Mouse (Mus musculus) spleen, postnatal 14 days (tissue): ENCODE data around the gene Hist1h3f.

Experiments used
- DNase-seq, 2 experiments: peaks; one replicate each; pipeline ENCODE4 v3.0.0; 2021 to 2022; ENCODE audit warnings: low spot score in 2 of 2

Hist1h3f gene

DNA sequence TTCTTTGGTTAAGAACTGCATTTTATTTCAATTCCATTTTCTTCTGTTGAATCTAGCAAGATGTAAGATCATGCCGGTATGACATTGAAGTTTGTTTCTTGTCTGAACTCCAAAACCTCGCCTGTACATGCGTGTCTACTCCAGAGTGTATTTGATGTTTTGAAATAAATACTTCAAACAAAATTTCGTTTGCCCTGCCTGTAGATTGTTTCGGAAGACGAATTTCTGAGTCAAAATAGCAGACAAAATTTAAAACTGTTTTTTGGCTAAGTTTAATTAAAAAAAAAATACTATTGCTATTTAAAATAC lies 25.6 kb upstream of the Hist1h3f start:
- DNase-seq, result no peak

DNA sequence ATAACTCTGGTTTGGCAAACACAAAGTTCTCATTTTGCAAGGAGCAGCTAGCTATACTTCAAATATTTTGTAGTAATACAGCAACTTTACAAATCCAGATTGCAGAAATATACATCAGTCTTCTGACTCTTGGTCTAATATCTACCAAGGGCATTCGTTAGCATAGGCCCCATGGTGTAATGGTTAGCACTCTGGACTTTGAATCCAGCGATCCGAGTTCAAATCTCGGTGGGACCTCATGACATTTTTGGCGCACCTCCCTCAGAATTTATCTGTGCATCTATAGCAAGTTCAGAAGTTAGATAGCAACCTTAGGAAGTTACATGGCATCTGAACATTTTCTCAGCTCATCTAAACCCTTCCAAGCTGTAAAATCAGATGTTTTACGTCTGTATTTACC lies 25.0 kb upstream of the Hist1h3f start:
- DNase-seq, result peak; percentile 66 to 79

DNA sequence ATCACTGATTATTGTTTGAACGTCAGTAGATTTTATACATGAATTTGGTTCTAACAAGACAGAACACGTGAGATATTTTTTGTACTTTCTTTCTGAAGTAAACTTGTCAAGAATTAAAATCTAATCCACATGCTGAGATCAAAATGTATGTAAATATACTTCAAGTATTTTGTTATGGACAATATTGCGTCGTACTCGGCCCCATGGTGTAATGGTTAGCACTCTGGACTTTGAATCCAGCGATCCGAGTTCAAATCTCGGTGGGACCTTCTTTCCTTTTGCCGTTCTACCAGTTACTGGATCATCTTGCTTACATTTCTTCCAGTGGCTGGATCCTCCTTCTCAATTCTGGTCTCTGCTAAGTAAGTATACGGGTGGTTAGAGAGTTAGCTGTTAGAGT lies 24.4 kb upstream of the Hist1h3f start:
- DNase-seq, result peak; percentile 60 to 75

DNA sequence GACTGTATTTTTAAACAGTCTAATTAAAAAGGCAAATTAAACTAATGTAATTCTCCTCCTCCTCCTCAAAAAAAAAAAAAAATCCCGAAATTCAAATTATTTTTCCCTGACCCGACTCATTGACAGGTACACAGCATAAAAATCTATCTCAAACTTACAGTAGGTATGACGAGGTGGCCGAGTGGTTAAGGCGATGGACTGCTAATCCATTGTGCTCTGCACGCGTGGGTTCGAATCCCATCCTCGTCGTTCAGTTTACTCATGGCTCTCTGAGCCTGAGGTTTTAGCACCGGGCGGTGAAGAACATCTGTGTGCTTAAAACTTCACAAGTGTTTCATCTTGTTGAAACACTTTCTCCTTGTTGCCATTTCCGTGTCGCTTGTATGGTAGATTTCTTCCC lies 22.1 kb upstream of the Hist1h3f start:
- peak; percentile 72 to 78 for DNase-seq

DNA sequence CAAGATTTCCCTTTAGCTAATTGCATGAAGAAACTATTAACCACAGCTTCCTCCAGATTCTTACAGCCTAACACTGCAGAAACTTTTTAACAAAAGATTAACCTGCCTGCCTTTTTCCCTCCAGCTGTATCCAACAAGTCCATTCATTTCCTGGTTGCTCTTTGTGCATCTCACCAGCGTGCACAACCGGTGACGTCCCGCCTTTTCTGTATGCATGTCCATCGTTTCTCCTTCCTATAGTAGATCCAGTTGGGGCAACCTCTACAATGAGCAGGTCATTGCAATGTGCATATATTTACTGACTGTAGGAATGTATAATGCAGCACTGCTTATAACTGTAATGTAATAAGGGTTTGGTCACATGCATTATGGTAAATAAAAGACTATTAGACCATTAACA lies 19.9 kb upstream of the Hist1h3f start:
- no peak for DNase-seq

DNA sequence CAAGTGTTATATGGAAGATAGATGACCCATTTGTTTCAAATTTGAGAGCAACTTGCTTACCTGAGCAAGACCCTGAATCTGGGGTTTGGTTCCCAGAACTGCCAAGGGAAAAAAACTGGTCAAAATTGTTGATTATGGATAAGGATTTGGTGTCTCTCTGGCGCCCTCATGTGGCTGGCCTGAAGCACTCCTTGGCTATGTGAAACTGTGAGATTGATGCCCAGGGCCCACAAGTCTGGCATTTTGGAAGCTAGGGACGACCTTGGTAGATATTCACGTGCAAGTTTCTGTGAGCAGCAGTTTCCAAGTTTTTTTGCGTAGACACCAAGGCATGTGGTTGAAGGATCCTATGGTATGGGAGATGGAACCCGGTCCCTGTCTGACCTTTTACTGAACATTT lies 19.2 kb upstream of the Hist1h3f start:
- DNase-seq, result peak; percentile 55 to 72

DNA sequence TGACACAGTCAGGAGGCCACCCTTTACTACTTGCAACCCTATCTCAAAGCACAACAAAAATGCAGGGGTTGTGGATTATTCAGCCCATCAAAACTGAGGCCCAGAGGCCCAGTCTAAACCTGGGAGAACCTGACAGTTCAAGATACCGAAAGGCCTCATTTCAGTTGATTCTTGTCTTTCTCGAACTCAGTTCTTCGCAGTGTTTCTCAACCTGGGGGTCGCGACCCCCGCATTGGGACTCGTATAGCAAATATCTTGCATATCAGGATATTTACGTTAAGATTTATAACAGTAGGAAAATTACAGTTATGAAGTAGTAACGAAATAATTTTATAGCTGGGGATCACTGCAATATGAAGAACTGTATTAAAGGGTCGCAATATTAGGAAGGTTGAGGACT lies 18.0 kb upstream of the Hist1h3f start:
- no peak for DNase-seq

DNA sequence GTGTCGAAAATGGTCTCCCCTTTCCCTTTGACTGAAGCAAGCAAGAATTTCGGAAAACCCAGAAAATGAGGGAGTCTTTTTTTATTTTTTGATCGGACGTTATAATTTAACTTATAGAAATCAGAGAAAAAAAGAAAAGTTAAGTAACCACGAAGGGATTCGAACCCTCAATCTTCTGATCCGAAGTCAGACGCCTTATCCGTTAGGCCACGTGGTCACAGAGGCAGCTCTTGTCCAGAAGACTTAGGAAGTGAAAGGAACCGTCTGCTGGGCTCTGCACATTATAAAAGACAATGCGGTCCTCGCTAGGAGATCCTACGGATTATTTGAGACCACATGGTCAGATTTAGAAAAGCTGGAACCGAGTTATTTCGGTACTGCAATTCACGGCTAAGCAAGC lies 17.5 kb upstream of the Hist1h3f start:
- peak; percentile 85 to 89 for DNase-seq

DNA sequence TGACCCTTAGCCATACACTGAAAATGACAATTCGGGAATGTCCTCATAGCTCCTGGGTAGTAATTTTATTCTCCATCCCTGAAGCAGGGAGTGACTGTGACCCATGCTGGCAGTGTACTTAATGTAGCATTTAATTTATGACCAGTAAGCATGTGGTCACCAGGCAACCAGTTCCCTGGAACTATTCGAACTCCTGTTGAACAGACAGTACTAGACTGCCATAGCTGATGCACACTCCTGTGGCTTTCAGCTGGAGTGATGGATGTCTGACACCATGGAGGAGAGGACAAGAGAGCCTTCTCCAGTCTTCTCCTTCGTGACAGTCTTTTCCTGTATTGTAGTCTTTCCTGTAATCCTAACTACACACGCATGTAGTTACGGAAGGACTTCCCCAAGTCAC lies 14.8 kb upstream of the Hist1h3f start:
- no peak for DNase-seq

DNA sequence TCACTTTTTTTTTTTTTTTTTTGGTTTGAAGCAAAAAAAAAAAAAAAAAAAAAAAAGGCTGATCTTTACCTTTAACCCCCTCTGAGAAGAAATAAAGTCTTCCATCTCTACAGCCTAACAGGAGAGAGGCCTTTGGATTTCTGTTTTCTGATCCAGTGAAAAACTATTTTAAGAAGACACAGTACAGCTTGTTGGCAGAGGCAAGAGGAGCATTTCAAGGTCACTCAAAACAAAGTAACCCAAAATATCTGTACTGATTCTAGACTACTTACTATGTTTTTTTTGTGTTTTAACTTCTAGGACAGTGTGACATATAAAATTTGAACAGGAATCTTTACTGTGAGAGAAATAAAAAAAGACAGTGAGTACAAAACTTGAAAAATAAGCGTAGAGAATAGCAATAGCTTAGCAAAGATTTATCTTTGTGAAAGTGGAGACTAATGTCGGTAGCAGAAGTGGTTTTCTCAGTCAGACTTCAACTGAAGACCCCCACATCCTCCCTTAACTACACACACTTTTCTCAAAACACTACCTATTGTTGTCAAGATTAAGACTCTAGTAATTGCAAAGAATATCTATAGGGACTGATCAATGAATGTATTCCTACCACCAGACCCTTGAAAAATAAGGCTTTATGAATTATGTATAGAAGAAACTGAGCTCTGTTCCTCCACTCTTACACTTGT lies 14.2 kb upstream of the Hist1h3f start:
- DNase-seq, result no peak

DNA sequence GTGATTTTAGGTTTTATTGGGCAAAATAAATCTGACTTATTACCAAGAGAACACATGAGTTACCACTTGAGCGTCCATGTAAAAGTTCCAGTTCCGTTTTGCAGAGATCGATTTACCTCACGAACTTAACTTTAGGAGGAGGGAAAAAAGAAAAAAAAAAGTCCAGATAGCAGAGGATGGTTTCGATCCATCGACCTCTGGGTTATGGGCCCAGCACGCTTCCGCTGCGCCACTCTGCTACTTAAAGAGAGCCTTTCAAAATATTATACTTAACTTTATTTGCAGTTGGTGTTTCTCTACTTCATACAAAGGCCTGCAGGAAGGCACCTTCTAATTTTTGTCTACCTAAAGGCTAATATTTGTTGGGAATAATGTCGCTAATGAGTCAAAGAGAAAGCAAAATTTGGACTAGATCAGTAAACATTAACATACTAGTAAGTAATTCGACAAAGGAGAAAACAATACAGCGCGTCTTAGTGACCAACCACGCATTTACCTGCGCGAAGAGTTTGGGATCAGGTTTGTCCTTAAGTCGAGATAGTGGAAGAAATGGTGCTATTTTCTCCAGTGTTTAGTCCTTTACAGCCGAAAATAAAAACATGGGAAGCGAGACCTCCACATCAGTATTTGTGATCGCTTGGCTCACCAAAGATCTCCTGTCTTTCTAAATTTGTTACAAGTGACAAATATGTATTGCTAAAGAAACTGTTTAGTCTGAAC lies 13.5 kb upstream of the Hist1h3f start:
- peak; percentile 58 to 62 for DNase-seq

DNA sequence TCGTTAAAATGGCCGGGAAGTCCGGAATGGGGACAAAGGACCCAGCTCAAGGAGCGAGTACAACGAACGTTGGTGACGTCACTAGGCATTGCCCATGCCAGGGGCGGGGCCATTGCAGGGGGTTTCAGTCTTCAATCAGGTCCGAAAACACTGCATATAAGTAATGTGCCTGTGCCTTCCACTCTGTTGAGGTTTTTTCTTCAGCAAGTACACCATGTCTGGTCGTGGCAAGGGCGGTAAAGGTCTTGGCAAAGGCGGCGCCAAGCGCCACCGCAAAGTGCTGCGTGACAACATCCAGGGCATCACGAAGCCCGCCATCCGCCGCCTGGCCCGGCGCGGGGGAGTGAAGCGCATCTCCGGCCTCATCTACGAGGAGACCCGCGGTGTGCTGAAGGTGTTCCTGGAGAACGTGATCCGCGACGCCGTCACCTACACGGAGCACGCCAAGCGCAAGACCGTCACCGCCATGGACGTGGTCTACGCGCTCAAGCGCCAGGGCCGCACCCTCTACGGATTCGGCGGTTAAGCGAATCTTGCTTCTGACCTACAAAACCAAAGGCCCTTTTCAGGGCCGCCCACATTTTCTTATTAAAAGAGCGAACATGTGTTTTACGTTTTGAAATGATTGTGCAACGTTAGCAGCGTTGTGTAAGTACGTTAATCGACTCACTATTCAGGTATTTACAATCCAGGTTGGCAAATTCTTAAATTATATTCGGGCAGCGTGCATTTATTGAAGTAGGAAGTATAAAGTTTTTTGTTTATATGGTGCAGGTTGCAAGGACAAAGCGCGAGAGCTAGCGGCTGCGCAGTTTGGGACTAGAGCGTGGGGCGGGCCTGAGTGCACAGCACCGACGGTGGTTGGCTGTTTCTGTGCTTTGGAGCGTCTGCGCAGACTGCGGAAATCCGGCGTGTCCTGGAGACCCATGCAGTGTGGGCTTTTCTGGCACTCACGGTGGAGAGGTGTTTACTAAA lies 12.7 kb upstream of the Hist1h3f start, which contains the start of gene Hist1h4h:
Hist1h4h (plus strand) TSS at position 150 of the 975 bp plus-strand sequence.
- DNase-seq, result peak; percentile 93 to 95

DNA sequence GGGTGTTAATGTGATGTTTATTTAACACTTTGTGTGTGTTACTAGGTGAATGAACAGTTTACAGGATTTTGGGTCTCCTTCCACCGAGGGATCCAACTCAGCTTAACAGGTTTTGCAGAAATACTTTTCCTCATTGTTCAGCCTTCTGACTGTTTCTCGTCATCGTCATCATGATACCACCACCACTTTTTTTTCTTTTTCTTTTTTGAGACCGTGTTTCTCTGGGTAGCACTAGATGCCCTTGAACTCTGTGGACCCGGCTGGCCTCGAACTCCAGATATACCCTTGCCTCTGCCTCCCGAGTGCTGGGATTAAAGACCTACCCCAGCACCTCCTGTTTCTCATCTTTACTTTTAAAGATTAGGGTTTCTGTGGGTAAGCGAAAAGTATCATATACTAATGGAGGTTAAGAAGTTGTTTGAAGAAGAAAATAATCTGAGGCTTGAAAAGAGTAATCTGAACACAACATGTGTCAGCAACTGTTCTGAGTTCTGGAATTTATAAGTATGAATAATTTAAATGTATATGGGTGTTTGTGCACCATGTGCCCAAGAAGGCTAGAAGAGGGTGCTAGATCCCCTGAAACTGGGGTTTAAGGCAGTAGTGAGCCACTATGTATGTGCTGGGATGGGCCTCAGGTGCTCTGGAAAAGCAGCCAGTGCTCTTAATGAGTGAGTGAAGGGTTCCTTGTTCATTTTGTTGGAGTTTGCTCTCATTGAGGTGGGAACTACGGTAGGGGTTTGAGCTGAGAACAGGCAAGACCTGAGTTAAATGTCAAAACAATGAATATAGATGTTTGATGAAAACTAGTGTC lies 11.4 kb upstream of the Hist1h3f start:
- no peak for DNase-seq

DNA sequence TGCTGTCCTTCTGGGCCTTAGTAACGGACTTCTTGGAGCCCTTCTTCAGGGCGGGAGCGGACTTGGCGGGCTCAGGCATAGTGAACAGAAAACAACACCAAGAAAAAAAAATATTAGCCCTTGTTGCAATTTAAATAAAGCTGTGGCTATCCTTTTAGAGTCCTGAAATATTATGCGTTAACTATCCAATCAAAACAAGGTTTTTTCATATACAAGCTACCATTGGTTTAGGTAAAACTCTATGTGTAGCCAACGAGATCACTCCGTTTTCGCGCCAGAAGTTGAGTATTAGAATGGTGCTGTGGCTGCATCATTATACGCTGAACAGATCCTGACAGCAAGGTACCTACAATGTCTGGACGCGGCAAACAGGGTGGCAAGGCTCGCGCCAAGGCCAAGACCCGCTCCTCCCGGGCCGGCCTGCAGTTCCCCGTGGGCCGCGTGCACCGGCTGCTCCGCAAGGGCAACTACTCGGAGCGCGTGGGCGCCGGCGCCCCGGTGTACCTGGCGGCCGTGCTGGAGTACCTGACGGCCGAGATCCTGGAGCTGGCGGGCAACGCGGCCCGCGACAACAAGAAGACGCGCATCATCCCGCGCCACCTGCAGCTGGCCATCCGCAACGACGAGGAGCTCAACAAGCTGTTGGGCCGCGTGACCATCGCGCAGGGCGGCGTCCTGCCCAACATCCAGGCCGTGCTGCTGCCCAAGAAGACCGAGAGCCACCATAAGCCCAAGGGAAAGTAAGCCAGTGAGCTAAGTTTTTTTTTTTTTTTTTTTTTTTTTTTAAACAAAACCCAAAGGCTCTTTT lies 10.1 kb upstream of the Hist1h3f start, which contains the start of gene Hist1h2af:
Hist1h2af (plus strand) TSS at position 347 of the 808 bp plus-strand sequence.
- DNase-seq, result peak; percentile 56 to 68

DNA sequence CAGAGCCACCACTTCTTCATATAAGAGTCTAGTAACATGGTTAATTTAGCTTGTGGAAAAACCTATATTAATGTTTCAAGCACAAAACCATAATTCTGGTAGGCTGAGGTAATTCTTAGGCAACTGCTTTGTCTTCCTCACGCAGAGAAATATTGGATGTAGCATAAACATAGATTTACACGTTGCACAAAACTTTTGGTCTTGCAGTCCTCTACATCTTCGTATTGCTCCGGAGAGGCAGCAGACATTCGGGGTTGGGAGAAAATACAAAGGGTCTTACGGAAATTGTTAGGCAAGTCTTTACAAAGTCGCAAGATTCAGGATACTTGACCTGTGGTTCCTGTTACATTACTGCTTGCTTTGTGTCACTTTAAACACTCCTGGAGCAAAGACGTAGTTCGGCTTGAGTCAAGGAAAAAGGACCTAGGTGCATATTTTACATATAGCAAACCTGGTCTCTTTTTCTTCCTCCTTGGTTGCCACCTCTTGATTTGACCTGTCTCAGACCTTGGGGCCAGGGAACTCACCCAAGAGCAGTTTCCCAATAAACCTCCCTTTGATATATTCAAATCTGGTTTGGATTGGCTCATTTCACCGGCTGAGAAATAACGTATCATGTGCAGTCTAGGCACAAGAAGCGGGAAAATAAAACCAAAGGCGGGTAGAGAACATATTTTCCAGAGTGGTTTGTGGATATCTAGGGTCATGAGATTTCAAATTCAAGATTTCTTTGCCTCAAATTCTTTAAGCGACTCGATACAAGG lies 9.3 kb upstream of the Hist1h3f start:
- DNase-seq, result no peak

DNA sequence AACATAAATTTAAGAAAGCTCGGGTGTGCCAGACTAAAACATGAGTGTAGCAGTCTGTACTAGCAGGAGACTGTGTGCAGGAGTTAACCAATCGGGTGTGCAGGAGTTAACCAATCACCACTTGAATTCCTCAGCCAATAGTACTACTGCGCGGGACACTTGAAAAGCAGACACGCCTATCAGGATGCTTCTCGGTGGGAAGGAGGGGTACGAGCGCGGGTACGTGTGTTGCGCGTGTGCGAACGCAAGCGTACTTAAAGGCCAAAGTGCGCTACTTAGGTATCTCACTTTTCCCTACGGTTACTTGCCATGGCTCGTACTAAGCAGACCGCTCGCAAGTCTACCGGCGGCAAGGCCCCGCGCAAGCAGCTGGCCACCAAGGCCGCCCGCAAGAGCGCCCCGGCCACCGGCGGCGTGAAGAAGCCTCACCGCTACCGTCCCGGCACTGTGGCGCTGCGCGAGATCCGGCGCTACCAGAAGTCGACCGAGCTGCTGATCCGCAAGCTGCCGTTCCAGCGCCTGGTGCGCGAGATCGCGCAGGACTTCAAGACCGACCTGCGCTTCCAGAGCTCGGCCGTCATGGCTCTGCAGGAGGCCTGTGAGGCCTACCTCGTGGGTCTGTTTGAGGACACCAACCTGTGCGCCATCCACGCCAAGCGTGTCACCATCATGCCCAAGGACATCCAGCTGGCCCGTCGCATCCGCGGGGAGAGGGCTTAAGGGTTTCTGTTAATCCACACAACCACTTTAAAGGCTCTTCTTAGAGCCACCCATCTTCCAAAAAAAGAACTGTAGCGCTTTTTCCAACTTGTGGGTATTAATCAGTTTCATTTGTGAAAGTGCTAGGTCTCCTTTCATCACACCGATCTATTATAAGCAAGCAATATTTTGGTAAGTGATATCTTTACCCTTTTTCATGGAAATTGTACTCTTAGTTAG lies 8.4 kb upstream of the Hist1h3f start, which contains the start of gene Hist1h3g:
Hist1h3g (plus strand) TSS at position 286 of the 939 bp plus-strand sequence.
- DNase-seq, result peak; percentile 73 to 82

DNA sequence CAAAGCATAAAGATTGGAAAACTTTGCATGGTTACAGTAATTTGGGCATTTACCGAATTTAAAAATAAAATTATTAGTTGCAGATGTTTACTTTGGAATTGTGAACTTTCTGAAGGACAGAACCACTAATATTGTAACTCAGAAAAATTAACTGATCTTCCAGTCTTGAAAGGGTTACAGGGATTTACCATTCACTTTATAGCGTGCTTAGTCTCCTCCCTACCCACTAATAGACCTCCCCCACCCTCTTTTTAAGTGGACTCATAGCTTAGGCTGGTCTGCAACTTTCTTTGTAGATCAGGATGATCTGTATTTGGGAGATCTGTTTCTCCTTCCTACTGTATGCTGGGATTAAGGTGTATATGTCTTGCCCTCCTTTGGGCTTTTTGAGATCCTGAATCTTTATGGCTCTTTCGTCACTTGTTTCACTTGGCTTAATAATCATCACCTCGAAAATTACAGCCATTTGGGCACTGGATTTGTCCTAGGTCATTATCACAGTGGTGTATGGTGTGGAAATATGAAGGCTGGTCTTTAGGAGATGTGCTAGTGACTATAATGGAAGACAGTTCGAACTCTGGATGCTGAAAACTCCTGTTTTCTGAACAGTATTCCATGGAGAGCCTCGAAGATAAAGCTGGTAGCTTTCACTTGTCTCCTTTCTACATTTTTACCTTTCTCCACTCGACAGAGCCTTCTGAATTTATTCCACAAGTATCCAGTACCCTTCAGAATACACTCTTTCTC lies 7.6 kb upstream of the Hist1h3f start:
- DNase-seq, result no peak
